Mouse (Mus musculus) MEL (cell line): ENCODE data around the gene Cyyr1. TPM values are rescaled to one million over a fixed set of nuclear protein-coding genes. Genes with fewer than 3 reads are reported as not detected.

Experiments
- DNase-seq: peaks from one replicate; pipeline ENCODE4 v3.0.0; 2011; ENCODE audit warnings: low read depth, low spot score
- H3K27ac ChIP-seq: 2 replicates; pipeline ENCODE4 v1.5.1; 2012; ENCODE audit warnings: low read depth, mild to moderate bottlenecking, control low read depth, low read length, moderate library complexity; ENCODE audit not compliant: control insufficient read depth
- H3K27me3 ChIP-seq, 2 experiments: fragments of 150-350 bp in 1 of 2; sonication (generic) in 1 of 2; 2 replicates each; pipeline ENCODE4 v1.6.1; 2012; ENCODE audit warnings: low read length in 2 of 2, mild to moderate bottlenecking in 2 of 2, improper control_type of control experiment in 1 of 2, moderate library complexity in 1 of 2; ENCODE audit not compliant: insufficient read depth in 2 of 2, control insufficient read depth in 1 of 2
- H3K36me3 ChIP-seq, 2 experiments: 2 replicates each; pipeline ENCODE4 v1.6.1; 2012 to 2014; ENCODE audit warnings: low read length in 2 of 2, improper control_type of control experiment in 1 of 2, inconsistent platforms in 1 of 2, mild to moderate bottlenecking in 1 of 2; ENCODE audit not compliant: insufficient read depth in 2 of 2, control insufficient read depth in 1 of 2
- H3K4me1 ChIP-seq, 2 experiments: fragments of 150-350 bp in 1 of 2; sonication (generic) in 1 of 2; 2 replicates each; pipeline ENCODE4 v1.6.1; 2012; ENCODE audit warnings: low read length in 2 of 2, improper control_type of control experiment in 1 of 2, mild to moderate bottlenecking in 1 of 2; ENCODE audit not compliant: insufficient read depth in 2 of 2, control insufficient read depth in 1 of 2
- H3K4me3 ChIP-seq, 2 experiments: fragments of 150-350 bp in 1 of 2; sonication (generic) in 1 of 2; 2 replicates each; pipeline ENCODE4 v1.5.1; 2012; ENCODE audit warnings: low read depth in 2 of 2, low read length in 2 of 2, mild to moderate bottlenecking in 2 of 2, moderate library complexity in 2 of 2, control low read depth in 1 of 2, improper control_type of control experiment in 1 of 2; ENCODE audit not compliant: control insufficient read depth in 1 of 2, insufficient read depth in 1 of 2
- H3K79me2 ChIP-seq: 2 replicates; pipeline ENCODE4 v1.6.1; 2012; ENCODE audit warnings: mild to moderate bottlenecking, low read length, moderate library complexity; ENCODE audit not compliant: control insufficient read depth, poor library complexity, insufficient read depth
- H3K9ac ChIP-seq: 2 replicates; pipeline ENCODE4 v1.6.1; 2012; ENCODE audit warnings: low read depth, mild to moderate bottlenecking, control low read depth, low read length, moderate library complexity; ENCODE audit not compliant: control insufficient read depth, poor library complexity, severe bottlenecking
- H3K9me3 ChIP-seq: fragments of 150-350 bp; sonication (generic); replicated peaks from 2 replicates; pipeline ENCODE4 v1.6.1; 2012; ENCODE audit warnings: mild to moderate bottlenecking, low read length, improper control_type of control experiment, moderate library complexity; ENCODE audit not compliant: insufficient read depth
- BHLHE40 ChIP-seq: IDR thresholded peaks from 2 replicates; pipeline ENCODE4 v1.6.1; 2012; ENCODE audit warnings: low read depth, mild to moderate bottlenecking, inconsistent platforms, low read length, improper control_type of control experiment, borderline replicate concordance
- CHD2 ChIP-seq: IDR thresholded peaks from 2 replicates; pipeline ENCODE4 v1.6.1; 2011; ENCODE audit warnings: low read length, improper control_type of control experiment
- E2F4 ChIP-seq: IDR thresholded peaks from 2 replicates; pipeline ENCODE4 v1.6.1; 2011; ENCODE audit warnings: low read depth, low read length, improper control_type of control experiment, borderline replicate concordance
- ELF1 ChIP-seq: IDR thresholded peaks from 2 replicates; pipeline ENCODE4 v1.6.1; 2014; ENCODE audit warnings: low read depth, mild to moderate bottlenecking, inconsistent platforms, low read length, improper control_type of control experiment, moderate library complexity
- EP300 ChIP-seq, 2 experiments: IDR thresholded peaks; 2 replicates each; pipeline ENCODE4 v1.6.1; 2011; ENCODE audit warnings: improper control_type of control experiment in 2 of 2, low read length in 2 of 2, low read depth in 1 of 2, mild to moderate bottlenecking in 1 of 2
- KAT2A ChIP-seq: conservative IDR thresholded peaks from 2 replicates; pipeline ENCODE4 v1.6.1; 2012; ENCODE audit warnings: low read depth, low read length, improper control_type of control experiment, inconsistent platforms
- MAFK ChIP-seq: IDR thresholded peaks from 2 replicates; pipeline ENCODE4 v1.6.1; 2011; ENCODE audit warnings: low read depth, mild to moderate bottlenecking, low read length, improper control_type of control experiment, borderline replicate concordance
- MEF2A ChIP-seq: IDR thresholded peaks from 2 replicates; pipeline ENCODE4 v1.6.1; 2014; ENCODE audit warnings: low read depth, mild to moderate bottlenecking, inconsistent platforms, low read length, improper control_type of control experiment; ENCODE audit not compliant: poor library complexity, insufficient replicate concordance, severe bottlenecking; ENCODE audit errors: extremely low read depth
- MYB ChIP-seq: IDR thresholded peaks from 2 replicates; pipeline ENCODE4 v1.6.1; 2011; ENCODE audit warnings: mild to moderate bottlenecking, low read depth, low read length, improper control_type of control experiment
- POLR2AphosphoS5 ChIP-seq: IDR thresholded peaks from 2 replicates; pipeline ENCODE4 v1.6.1; 2012; ENCODE audit warnings: low read depth, borderline replicate concordance, mild to moderate bottlenecking, inconsistent platforms, low read length, moderate library complexity, mixed read lengths
- RAD21 ChIP-seq: IDR thresholded peaks from 2 replicates; pipeline ENCODE4 v1.6.1; 2011; ENCODE audit warnings: mild to moderate bottlenecking, low read depth, low read length, improper control_type of control experiment
- RCOR1 ChIP-seq: IDR thresholded peaks from 2 replicates; pipeline ENCODE4 v1.6.1; 2012; ENCODE audit warnings: low read depth, mild to moderate bottlenecking, inconsistent platforms, low read length, improper control_type of control experiment
- SIN3A ChIP-seq: IDR thresholded peaks from 2 replicates; pipeline ENCODE4 v1.6.1; 2012; ENCODE audit warnings: low read length, improper control_type of control experiment, inconsistent platforms
- TAL1 ChIP-seq: IDR thresholded peaks from 2 replicates; pipeline ENCODE4 v1.6.1; 2012; ENCODE audit warnings: mild to moderate bottlenecking, inconsistent platforms, low read length, moderate library complexity, mixed read lengths
- TBP ChIP-seq: IDR thresholded peaks from 2 replicates; pipeline ENCODE4 v1.8.0; 2011; ENCODE audit warnings: low read depth, low read length, improper control_type of control experiment
- USF1 ChIP-seq: IDR thresholded peaks from 2 replicates; pipeline ENCODE4 v1.6.1; 2014; ENCODE audit warnings: low read depth, mild to moderate bottlenecking, inconsistent platforms, low read length, improper control_type of control experiment, moderate library complexity
- polyA plus RNA-seq, 2 experiments: library from polyadenylated mRNA; stranded (reverse) in 1 of 2; unstranded in 1 of 2; fragments of >175 nt in 1 of 2; fragments of >200 nt in 1 of 2; gene quantifications; 2 replicates each; pipeline versions ENCODE4 v1.2.1 to v1.2.4; 2012; ENCODE audit warnings: low replicate concordance in 2 of 2, low read depth in 1 of 2; ENCODE audit not compliant: insufficient read length in 2 of 2, insufficient read depth in 1 of 2, missing spikeins in 1 of 2
- total RNA-seq: library from RNA; depleted of rRNA; stranded (reverse); fragments of 300-350 nt; gene quantifications from 2 replicates; pipeline ENCODE4 v1.2.3, GENCODE M21; 2012

Cyyr1 gene
- total and polyA plus RNA-seq, 3 experiments, result not detected

DNA sequence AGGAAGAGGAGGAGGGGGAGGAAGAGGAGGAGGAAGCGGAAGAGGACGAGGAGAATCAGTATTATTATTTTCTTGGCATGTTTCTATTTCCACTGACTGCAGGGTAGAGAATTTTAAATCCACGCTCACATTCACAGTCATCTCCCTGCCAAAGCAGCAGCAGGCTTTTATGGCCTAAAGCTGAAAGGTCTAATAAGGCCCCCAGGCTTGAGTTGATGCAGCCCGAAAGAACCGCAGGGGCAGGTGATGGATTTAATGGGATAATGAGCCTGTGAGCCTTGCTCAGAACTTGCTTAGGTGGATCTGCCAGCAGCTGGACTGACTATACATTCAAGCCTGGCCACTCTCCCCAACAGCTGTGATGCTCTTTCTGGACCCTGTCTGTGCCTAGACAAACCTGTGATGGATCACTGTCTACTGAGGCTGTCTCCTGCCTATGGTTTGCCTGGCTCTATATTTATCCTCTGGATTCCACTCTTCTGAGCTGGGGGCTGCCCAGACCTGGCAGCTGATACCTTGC, 78.6 kb downstream of the Cyyr1 start:
- Histone ChIP-seq H3K9ac (no peak overlapping the region), H3K4me1 (no peaks in the 10 kb centered on the region), H3K79me2 (no peaks in the 10 kb centered on the region), H3K27ac (no peak overlapping the region), H3K36me3 (no peaks in the 10 kb centered on the region), H3K27me3 (no peaks in the 10 kb centered on the region), H3K4me3 (no peak overlapping the region), H3K9me3 (no peaks in the 10 kb centered on the region)
- DNase-seq, result no peak
- TF ChIP-seq BHLHE40 (no peak), MEF2A (no peak), MAFK (no peak), TBP (no peak), E2F4 (no peak)

- Histone ChIP-seq H3K4me3 (no peak overlapping the region), H3K4me1 (no peaks in the 10 kb centered on the region), H3K9ac (no peak overlapping the region), H3K27ac (no peak overlapping the region), H3K27me3 (no peaks in the 10 kb centered on the region), H3K9me3 (no peaks in the 10 kb centered on the region), H3K36me3 (no peaks in the 10 kb centered on the region), H3K79me2 (no peaks in the 10 kb centered on the region)
- TF ChIP-seq E2F4 (no peak), KAT2A (no peak), RCOR1 (no peak), BHLHE40 (no peak), SIN3A (no peak)
- DNase-seq, result no peak
Observed at GRCm38 (mm10) chr16:85470057-85470456, 83.1 kb downstream of the Cyyr1 start.

DNA sequence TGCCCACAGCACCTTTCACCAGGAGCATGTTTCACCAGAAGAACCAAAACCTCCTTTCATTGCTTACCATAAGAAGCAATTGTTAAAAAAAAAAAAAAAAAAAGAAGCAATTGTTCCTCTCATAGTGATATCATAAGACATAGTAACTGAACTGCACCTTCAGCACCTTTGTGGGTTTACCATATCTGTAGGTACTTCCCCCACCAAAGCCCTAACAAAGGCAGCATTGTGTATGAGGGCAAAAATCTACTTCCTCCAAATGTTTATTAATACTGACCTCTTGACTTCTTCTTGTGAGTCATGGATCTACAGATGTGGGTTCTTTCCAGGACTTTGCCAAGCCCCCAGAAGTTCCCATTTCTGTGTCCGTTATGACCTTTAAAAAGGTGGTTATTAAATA, 98.2 kb downstream of the Cyyr1 start:
- no peaks in the 10 kb centered on the region for H3K36me3 ChIP-seq
- H3K79me2 ChIP-seq, result no peaks in the 10 kb centered on the region
- DNase-seq, result no peak
- no peaks in the 10 kb centered on the region for H3K27me3 ChIP-seq
- no peak overlapping the region for H3K27ac ChIP-seq
- H3K9ac ChIP-seq, result no peak overlapping the region
- H3K4me1 ChIP-seq, result no peaks in the 10 kb centered on the region
- no peak for TF ChIP-seq TBP
- TF ChIP-seq RAD21, result no peak
- no peak for TF ChIP-seq MYB
- TF ChIP-seq USF1, result no peak
- no peak for TF ChIP-seq TAL1
- TF ChIP-seq ELF1, result no peak
- TF ChIP-seq POLR2AphosphoS5, result no peak
- no peak for TF ChIP-seq CHD2
- TF ChIP-seq EP300 (IDR thresholded peaks at IDR 0.05; ENCODE audit: low read depth in 1 of 2, low read length in 2 of 2), result no peak
- no peaks in the 10 kb centered on the region for H3K9me3 ChIP-seq
- no peak overlapping the region for H3K4me3 ChIP-seq
